Mouse (Mus musculus): ENCODE results near the gene Etfb. TPM values are rescaled to one million over a fixed set of nuclear protein-coding genes. Genes with fewer than 3 reads are reported as not detected.

Gene Etfb
- polyA plus RNA-seq, 1 experiment from 2014 or later = 129 TPM

DNA sequence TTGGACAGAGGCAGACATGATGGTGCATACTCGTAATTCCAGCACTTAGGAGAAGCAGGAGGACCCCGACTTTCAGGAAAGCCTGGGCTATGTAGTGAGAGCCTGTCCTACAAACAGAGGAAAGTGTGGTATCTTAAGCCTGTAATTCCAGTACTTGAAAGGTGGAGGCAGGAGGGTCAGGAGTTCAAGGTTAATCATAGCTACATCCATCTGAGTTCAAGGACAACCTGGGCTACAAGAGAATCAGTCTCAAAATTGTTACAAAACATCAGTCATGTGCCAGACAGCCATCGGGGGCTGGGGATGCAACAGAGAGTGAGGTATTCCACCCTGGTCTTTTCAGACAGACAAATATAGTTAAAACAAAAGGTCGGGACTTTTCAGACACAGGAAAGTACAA, 11.0 kb upstream of the Etfb start:
- ATAC-seq (ENCODE audit: low FRiP score) = no peak
- no peak overlapping the region for H3K4me2 ChIP-seq

DNA sequence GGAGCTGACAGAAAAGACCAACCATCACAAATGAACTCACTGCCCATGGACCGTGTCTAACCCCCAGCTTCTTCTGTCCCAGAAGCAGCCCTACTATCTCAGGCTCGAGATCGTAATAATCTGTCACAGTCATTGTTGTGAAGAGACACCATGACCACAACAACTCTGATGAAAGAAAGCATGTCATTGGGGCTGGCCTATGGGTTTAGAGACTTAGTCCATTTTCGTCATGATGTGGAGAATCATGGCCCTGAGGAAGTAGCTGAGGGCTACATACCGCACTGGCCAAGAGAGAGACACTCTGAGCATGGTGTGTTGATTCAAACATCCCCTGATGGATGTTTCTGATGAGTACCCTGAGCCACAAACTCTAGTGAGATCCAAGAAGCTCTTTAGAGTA, 9.2 kb upstream of the Etfb start:
- WGBS = 82% methylated on average over 5 of the region's 5 CpGs
- Histone ChIP-seq H3K9ac (replicated peaks) (no peak overlapping the region), H3K4me2 (no peak overlapping the region), H3K27me3 (replicated peaks) (no peaks in the 10 kb centered on the region), H3K9me3 (replicated peaks) (no peaks in the 10 kb centered on the region), H3K36me3 (no peaks in the 10 kb centered on the region), H3K4me3 (replicated peaks) (no peak overlapping the region), H3K4me1 (no peaks in the 10 kb centered on the region), H3K27ac (replicated peaks) (no peak overlapping the region)
- ATAC-seq (ENCODE audit: low FRiP score) = no peak

More for the DNA sequence above, 11.0 kb upstream of the Etfb start:
- WGBS = 77% methylated on average over 4 of the region's 4 CpGs
- H3K9ac ChIP-seq (replicated peaks) = no peak overlapping the region
- H3K36me3 ChIP-seq = no peaks in the 10 kb centered on the region
- no peak overlapping the region for H3K27ac ChIP-seq (replicated peaks)
- no peak overlapping the region for H3K4me3 ChIP-seq (replicated peaks)
- H3K4me1 ChIP-seq = no peaks in the 10 kb centered on the region
- H3K27me3 ChIP-seq (replicated peaks) = no peaks in the 10 kb centered on the region
- no peaks in the 10 kb centered on the region for H3K9me3 ChIP-seq (replicated peaks)

DNA sequence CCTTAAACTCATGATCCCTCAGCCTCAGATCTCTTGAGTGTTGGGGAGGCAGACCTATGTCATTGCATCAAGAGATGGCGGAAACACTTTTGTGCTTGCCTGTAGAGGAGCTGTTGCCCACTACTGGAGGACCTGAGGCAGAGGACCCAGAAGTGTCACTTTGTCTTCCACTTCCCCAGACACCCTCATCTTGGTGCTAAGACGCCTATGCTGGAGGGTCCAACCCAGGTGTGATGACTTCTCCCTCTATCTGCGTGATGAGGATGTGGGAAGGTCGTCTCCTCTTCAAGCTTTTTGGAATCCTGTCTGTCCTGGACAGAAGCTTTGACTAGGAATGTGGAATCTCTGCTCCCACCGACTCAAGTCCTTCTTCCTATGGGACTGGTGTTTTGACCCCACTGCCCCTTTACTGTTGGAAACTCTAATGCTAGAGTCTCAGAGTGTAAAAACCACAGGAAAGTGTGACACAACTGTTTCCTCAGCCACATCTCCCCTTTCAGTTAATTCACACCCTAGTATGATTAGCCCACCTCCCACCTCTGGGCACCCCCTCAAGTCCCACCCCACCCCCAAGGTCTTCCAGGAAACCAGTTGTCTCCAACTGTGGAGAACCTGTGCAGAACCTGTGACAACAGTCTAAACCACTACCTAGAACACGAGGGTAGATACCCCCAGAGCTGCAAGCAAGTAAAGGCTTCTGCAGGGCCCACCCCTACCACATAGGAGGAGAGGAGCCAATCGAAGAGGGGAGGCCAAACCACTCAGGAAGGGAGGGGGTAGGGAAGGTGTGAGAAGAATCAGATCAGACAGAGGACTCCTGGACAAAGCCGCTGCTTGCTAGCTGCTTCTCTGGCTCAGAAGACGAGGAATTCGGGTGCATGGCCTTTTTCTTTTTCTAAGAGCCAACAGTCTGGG, 7.3 kb upstream of the Etfb start, which contains the start of gene Nkg7:
Gene Nkg7, plus strand, starts transcription at position 733 of the 915 bp plus-strand sequence.
- ATAC-seq (ENCODE audit: low FRiP score) = no peak
- Histone ChIP-seq H3K36me3 (no peaks in the 10 kb centered on the region), H3K9ac (replicated peaks) (no peak within 1 kb of the TSS), H3K4me2 (no peak within 1 kb of the TSS), H3K27ac (replicated peaks) (no peak within 1 kb of the TSS), H3K4me1 (no peaks in the 10 kb centered on the region), H3K27me3 (replicated peaks) (no peaks in the 10 kb centered on the region), H3K9me3 (replicated peaks) (no peaks in the 10 kb centered on the region), H3K4me3 (replicated peaks) (no peak within 1 kb of the TSS)
- 81% methylated on average over 10 of the region's 10 CpGs for WGBS

DNA sequence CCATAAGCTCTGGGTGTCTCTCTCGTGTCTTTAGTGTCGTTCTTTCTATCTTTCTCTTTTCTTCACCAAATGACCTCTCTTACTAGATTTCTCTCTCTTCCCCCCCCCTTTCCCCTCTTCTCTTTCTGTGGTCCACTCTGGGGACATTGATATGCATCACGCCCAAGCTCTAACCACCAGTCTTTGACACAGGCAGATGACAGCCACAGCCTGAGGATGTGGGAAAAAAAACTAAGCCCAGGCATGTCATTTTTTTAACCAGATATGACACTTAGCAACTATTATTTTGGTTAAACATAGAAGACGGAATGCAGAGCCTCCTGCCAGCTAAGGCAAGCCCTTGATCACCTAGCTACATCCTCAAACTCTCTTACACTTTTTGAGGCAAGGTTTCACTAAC, 5.3 kb upstream of the Etfb start:
- no peaks in the 10 kb centered on the region for H3K9me3 ChIP-seq (replicated peaks)
- no peaks in the 10 kb centered on the region for H3K36me3 ChIP-seq
- no peak overlapping the region for H3K9ac ChIP-seq (replicated peaks)
- H3K4me2 ChIP-seq = no peak overlapping the region
- H3K27me3 ChIP-seq (replicated peaks) = no peaks in the 10 kb centered on the region
- no peak for ATAC-seq (ENCODE audit: low FRiP score)
- H3K4me3 ChIP-seq (replicated peaks) = no peak overlapping the region
- H3K27ac ChIP-seq (replicated peaks) = no peak overlapping the region
- 83% methylated on average over 4 of the region's 4 CpGs for WGBS
- peaks cover 14% of the 10 kb centered on the region for H3K4me1 ChIP-seq

DNA sequence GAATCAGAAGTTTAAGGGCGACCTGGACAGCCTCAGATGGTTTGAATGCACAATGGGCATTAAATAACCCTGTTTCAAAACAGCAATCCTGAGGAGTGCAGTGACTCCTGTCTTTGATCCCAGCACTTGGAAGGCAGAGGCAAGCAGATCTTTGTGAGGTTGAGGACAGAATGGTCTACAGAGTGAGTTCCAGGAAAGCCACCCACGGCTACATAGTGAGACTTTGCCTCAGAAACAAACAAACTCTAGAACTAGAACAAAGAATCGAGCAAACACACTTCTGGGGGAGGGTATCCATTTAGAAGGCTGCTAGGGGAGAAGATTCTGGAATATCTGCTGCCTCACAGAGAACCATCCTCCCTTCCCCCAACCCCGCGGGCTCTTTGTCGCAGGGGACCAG, 3.4 kb upstream of the Etfb start, which contains the start of gene Cldnd2:
Gene Cldnd2, plus strand, starts transcription at position 301 of the 400 bp plus-strand sequence.
- H3K9ac ChIP-seq (replicated peaks) = no peak within 1 kb of the TSS
- H3K36me3 ChIP-seq = no peaks in the 10 kb centered on the region
- H3K27me3 ChIP-seq (replicated peaks) = no peaks in the 10 kb centered on the region
- H3K9me3 ChIP-seq (replicated peaks) = no peaks in the 10 kb centered on the region
- H3K27ac ChIP-seq (replicated peaks) = no peak within 1 kb of the TSS
- WGBS = 81% methylated on average over 6 of the region's 6 CpGs
- no peak for ATAC-seq (ENCODE audit: low FRiP score)
- no peak within 1 kb of the TSS for H3K4me3 ChIP-seq (replicated peaks)
- H3K4me2 ChIP-seq = no peak within 1 kb of the TSS
- peaks cover 26% of the 10 kb centered on the region for H3K4me1 ChIP-seq

DNA sequence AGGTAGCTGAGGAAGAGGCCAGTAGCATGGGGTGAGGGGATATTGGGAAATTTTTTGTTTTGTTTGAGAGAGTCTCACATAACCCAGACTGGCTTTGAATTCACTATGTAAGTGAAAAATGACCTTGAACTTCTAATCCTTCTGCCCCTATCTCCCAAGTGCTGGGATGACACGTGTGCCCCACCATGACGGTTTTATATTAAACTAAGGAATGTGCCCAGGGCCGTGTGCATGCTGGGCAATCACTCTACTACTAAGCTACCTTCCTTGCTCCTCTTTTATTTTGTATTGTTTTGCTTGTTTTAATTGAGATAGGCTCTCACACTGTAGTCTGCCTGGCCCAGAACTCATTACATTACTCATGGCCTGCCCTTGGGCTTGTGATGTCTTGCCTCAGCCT, 2.8 kb upstream of the Etfb start:
- Histone ChIP-seq H3K27ac (replicated peaks) (no peak overlapping the region), H3K27me3 (replicated peaks) (no peaks in the 10 kb centered on the region), H3K4me3 (replicated peaks) (no peak overlapping the region), H3K4me2 (no peak overlapping the region), H3K9ac (replicated peaks) (no peak overlapping the region), H3K4me1 (peaks cover 28% of the 10 kb centered on the region), H3K36me3 (no peaks in the 10 kb centered on the region), H3K9me3 (replicated peaks) (no peaks in the 10 kb centered on the region)
- WGBS = 85% methylated on average over 3 of the region's 3 CpGs
- ATAC-seq (ENCODE audit: low FRiP score) = no peak

DNA sequence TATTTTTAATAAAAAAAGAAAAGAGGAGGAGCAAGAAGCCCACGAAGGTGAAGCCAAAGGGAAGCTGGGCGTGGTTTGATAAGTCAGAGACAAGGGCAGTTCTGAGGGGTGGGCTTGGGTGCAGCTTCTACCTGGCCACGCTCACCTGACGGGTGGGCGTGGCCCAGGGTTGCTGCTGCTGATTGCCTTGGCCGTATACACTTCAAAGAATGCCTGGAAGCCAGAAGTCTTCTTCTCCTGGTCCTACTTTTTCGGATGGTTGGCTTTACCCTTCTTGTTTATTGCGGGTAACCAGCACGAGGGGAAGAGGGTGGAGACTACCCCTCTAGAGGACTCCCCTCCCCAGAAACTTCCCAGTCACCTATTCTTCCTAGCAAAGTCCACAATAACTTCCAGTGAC, 1.2 kb upstream of the Etfb start:
- ATAC-seq (ENCODE audit: low FRiP score) = peak; percentile 3; the same call in 1 of the 2 replicates
- H3K4me3 ChIP-seq (replicated peaks) = peak overlapping the region; percentile 52
- H3K9me3 ChIP-seq (replicated peaks) = no peaks in the 10 kb centered on the region
- H3K4me1 ChIP-seq = peaks cover 30% of the 10 kb centered on the region
- H3K9ac ChIP-seq (replicated peaks) = peak overlapping the region; percentile 67
- peak overlapping the region; percentile 77 for H3K4me2 ChIP-seq
- WGBS = 13% methylated on average over 9 of the region's 9 CpGs
- no peaks in the 10 kb centered on the region for H3K27me3 ChIP-seq (replicated peaks)
- no peaks in the 10 kb centered on the region for H3K36me3 ChIP-seq
- peak overlapping the region; percentile 93 for H3K27ac ChIP-seq (replicated peaks)

DNA sequence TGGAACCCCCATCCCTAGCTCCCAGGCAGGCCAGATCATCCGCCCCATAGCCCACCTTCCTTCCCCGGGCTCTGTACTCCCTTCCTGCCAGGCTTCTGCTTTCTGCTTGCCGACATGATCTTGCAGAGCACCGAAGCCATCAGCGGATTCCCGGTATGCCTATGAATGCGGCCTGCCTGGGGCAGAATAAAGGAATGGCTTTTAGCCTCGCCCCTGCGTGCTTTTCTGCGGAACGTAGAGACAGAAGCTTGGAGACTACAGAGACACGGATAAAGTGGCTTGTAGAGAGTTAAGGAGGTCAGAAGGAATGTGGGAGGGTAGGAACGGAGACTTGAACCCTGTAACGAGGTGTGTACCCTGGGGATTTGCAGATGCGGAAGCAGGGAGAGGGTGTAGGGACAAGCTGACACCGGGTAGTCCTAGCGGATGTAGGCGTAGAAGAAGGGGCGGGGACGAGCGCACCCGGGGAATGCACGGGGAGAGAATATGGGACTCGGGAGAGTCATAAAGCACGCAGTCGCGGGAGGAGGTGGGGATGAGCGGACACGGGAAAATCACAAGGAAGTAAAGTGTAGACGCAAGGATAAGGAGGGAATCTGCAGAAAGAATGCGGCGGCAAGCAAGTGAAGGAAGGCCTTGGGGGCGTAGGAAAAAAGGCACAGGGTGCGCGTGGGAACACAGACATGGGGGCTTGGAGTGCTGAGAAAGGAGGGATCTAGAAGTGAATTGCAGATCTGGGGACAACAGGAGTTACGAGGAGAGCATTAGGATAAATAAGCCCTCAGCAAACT, 562 bp upstream of the Etfb start:
- Histone ChIP-seq H3K4me1 (peaks cover 30% of the 10 kb centered on the region), H3K4me3 (replicated peaks) (peak overlapping the region; percentile 52), H3K9ac (replicated peaks) (peak overlapping the region; percentile 67), H3K27me3 (replicated peaks) (no peaks in the 10 kb centered on the region), H3K9me3 (replicated peaks) (no peaks in the 10 kb centered on the region), H3K4me2 (peak overlapping the region; percentile 77), H3K27ac (replicated peaks) (peak overlapping the region; percentile 93), H3K36me3 (no peaks in the 10 kb centered on the region)
- ATAC-seq (ENCODE audit: low FRiP score) = peak; percentile 89
- under 1% methylated on average over 36 of the region's 36 CpGs for WGBS

DNA sequence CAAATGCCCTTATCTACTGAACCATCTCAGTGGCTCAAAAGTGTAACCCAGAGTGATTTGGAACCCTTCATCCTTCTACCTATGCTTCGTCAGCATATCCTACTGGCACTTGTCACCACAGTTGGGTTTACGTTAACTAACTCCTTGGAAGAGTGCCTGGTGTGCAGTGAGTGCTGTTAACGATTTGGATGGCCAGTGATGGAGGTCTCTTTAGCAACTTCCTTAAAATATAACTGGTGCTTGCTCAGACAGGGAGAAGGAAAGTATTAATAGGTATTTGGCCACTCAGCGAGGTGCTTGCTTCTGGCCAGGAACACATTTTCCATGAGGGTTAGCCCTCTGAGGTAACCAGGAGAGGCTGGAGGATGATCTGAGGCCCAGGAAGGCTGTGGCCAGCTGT, 3.9 kb downstream of the Etfb start:
- H3K4me2 ChIP-seq = no peak overlapping the region
- ATAC-seq (ENCODE audit: low FRiP score) = no peak
- H3K4me3 ChIP-seq (replicated peaks) = no peak overlapping the region
- H3K9me3 ChIP-seq (replicated peaks) = no peaks in the 10 kb centered on the region
- WGBS = 89% methylated on average over 4 of the region's 4 CpGs
- no peaks in the 10 kb centered on the region for H3K27me3 ChIP-seq (replicated peaks)
- H3K27ac ChIP-seq (replicated peaks) = no peak overlapping the region
- H3K4me1 ChIP-seq = peaks cover 24% of the 10 kb centered on the region
- peaks cover 14% of the 10 kb centered on the region; the same call in 1 of the 2 replicates for H3K36me3 ChIP-seq
- no peak overlapping the region for H3K9ac ChIP-seq (replicated peaks)

DNA sequence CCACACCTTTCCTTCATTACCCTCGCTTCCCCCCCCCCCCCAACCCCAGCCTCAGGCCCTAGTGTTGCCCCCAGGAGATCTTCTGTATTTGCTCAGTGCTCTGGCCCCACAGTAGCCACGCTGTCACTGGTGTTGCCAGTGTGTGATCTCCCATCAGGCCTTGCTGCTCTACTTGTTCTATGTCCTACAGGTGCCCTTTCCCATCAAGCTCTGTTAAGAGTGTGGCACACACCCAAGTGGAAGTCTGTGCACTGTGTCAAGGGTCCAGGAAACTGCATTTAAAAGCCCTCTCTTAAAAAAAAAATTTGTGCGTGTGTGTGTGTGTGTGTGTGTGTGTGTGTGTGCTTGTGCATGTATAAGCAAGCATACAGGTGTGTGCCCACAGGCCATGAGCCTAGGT, 4.4 kb downstream of the Etfb start:
- no peaks in the 10 kb centered on the region for H3K9me3 ChIP-seq (replicated peaks)
- H3K4me1 ChIP-seq = peaks cover 19% of the 10 kb centered on the region
- WGBS = 96% methylated on average over 3 of the region's 3 CpGs
- no peak overlapping the region for H3K4me2 ChIP-seq
- no peak overlapping the region for H3K27ac ChIP-seq (replicated peaks)
- H3K36me3 ChIP-seq = peaks cover 18% of the 10 kb centered on the region; the same call in 1 of the 2 replicates
- ATAC-seq (ENCODE audit: low FRiP score) = no peak
- H3K9ac ChIP-seq (replicated peaks) = no peak overlapping the region
- H3K4me3 ChIP-seq (replicated peaks) = no peak overlapping the region
- no peaks in the 10 kb centered on the region for H3K27me3 ChIP-seq (replicated peaks)

DNA sequence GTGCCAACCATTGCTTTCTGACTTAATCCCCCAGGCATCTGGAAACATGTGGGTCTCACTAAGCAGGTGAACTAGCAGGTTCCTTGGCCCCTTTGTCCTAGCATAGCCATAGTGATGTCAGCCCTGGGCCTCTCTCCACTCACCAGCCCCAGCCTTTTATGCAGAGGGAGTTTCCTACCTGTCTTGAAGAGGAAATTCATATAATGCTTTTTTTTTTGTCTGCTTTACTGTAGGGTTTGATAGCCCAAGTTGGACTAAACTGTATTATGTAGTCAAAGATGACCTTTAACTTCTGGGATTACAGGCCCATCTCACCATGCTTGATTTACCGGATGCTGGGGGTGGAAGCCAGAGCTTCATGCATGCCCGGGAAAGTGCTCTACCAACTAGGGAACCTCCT, 5.9 kb downstream of the Etfb start:
- WGBS = 96% methylated on average over 2 of the region's 2 CpGs
- ATAC-seq (ENCODE audit: low FRiP score) = no peak

More for the DNA sequence above, 5.9 kb downstream of the Etfb start:
- H3K4me3 ChIP-seq (replicated peaks) = no peak overlapping the region
- H3K9me3 ChIP-seq (replicated peaks) = no peaks in the 10 kb centered on the region
- H3K4me2 ChIP-seq = no peak overlapping the region
- no peak overlapping the region for H3K9ac ChIP-seq (replicated peaks)
- no peak overlapping the region for H3K27ac ChIP-seq (replicated peaks)
- no peaks in the 10 kb centered on the region for H3K27me3 ChIP-seq (replicated peaks)
- H3K36me3 ChIP-seq = peaks cover 34% of the 10 kb centered on the region
- H3K4me1 ChIP-seq = peaks cover 9% of the 10 kb centered on the region

All from neural tube, embryonic 15.5 days (tissue).